Comparison of ENCODE assay signal across 9 mouse cellular contexts in genomic region chr16:33883046-33883975, GRCm38 (mm10). TPM values are rescaled to one million over a fixed set of nuclear protein-coding genes. Genes with fewer than 3 reads are reported as not detected.
DNase-seq lines count a peak whose midpoint lies in the region; ATAC-seq and TF ChIP-seq lines count a peak whose summit lies in the region.
"Had no signal": no experiment of that assay in that cellular context is flagged by ENCODE, and none has a peak within 500 bp of the region (broad histone marks: within the 10 kb centered on the region; RNA-seq: fewer than 3 reads in every experiment).

No protein-coding gene starts in this region.

- no peak; the same call in 1 of the 2 replicates for ATAC-seq in limb, embryonic 13.5 days (ENCODE audit: low FRiP score, low read depth)

- WGBS in limb, embryonic 13.5 days = 37% methylated on average over 14 of the region's 16 CpGs

- peak overlapping the region; percentile 37 for H3K4me3 ChIP-seq in gastrocnemius, adult 2 months
- no peak overlapping the region for H3K4me3 ChIP-seq in limb, embryonic 13.5 days
- H3K4me3 ChIP-seq: neural tube, embryonic 12.5 days had no signal

- no peak for TF ChIP-seq CTCF in gastrocnemius, adult 2 months (IDR thresholded peaks at IDR 0.05)

- no peaks in the 10 kb centered on the region for H3K9me3 ChIP-seq in limb, embryonic 13.5 days
- H3K9me3 ChIP-seq: neural tube, embryonic 12.5 days had no signal

- peaks cover 58% of the 10 kb centered on the region for H3K4me1 ChIP-seq in limb, embryonic 13.5 days

- intact Hi-C loops in gastrocnemius, adult 2 months (cut with DNase I) = no loop called here
- intact Hi-C loops in gastrocnemius, postnatal 36 days (cut with DNase I) = loop anchor here (10.0 kb wide), 1 partner anchor 49 kb away; no protein-coding TSS in a partner anchor

- DNase-seq in gastrocnemius, adult 2 months = peak; percentile 43
- DNase-seq in gastrocnemius, postnatal 36 days = no peak
- DNase-seq in urinary bladder, adult 18-20 months (ENCODE audit: low spot score in 2 of 2) = peak; percentile 51 to 71
- DNase-seq in urinary bladder, postnatal 10 days (ENCODE audit: low spot score) = no peak
- peak; percentile 44 for DNase-seq in urinary bladder, adult 2 months (ENCODE audit: low spot score)
- no peak for DNase-seq in T-cell, adult 2 months (ENCODE audit: low spot score)
- DNase-seq in kidney, postnatal 14 days = no peak

- peak overlapping the region; percentile 87 for H3K27ac ChIP-seq in gastrocnemius, adult 2 months
- H3K27ac ChIP-seq in limb, embryonic 13.5 days = peak overlapping the region; percentile 69
- H3K27ac ChIP-seq: neural tube, embryonic 12.5 days had no signal

- no peaks in the 10 kb centered on the region for H3K27me3 ChIP-seq in limb, embryonic 13.5 days
- H3K27me3 ChIP-seq: neural tube, embryonic 12.5 days had no signal

- H3K36me3 ChIP-seq in limb, embryonic 13.5 days = peaks cover 16% of the 10 kb centered on the region
- H3K36me3 ChIP-seq: neural tube, embryonic 12.5 days had no signal

- no peak overlapping the region; the same call in 1 of the 2 replicates for H3K4me2 ChIP-seq in limb, embryonic 13.5 days (replicated peaks)
- H3K4me2 ChIP-seq: neural tube, embryonic 12.5 days had no signal

- H3K9ac ChIP-seq in limb, embryonic 13.5 days = no peak overlapping the region
- H3K9ac ChIP-seq: neural tube, embryonic 12.5 days had no signal

RNA-seq across cellular contexts. Expression of gene Itgb5, which starts 53.8 kb away (rescaled TPM):
- total RNA-seq in gastrocnemius, adult 2 months (2021) = 10 to 100 TPM; 73.9 to 88.3 TPM
- total RNA-seq in gastrocnemius, postnatal 36 days (2021) = 10 to 100 TPM; 47.5 to 51.9 TPM
- polyA plus RNA-seq in limb, embryonic 13.5 days (2015; fragmentation: Nextera tagmentation; extraction: Ambion mirVana) = 59.6 and 61.0 TPM in 2 replicates
- 79.7 and 98.3 TPM in 2 replicates for polyA plus RNA-seq in urinary bladder, adult 2 months (2012; rRNA removed)

Comparison
In these comparisons a context has a peak if more than half of its experiments do, and no peak if none do; other contexts are left out.
1. DNase-seq: peak in gastrocnemius, adult 2 months (single experiment), urinary bladder, adult 18-20 months (2 of 2) and urinary bladder, adult 2 months (single experiment); none in gastrocnemius, postnatal 36 days (0 of 2), urinary bladder, postnatal 10 days (single experiment), T-cell, adult 2 months (single experiment) and kidney, postnatal 14 days (single experiment).